Mouse (Mus musculus): ENCODE measurements around the gene March5. TPM values are rescaled to one million over a fixed set of nuclear protein-coding genes. Genes with fewer than 3 reads are reported as not detected.
"Not testable (repeated sequence)": the region's sequence is repeated elsewhere in the genome, so short reads cannot be mapped to it uniquely, and the experiment has no call there.

The March5 gene
- total RNA-seq, 2 experiments from 2014 or later: 116 to 137 TPM

GRCm38 (mm10) chr19:37206641-37207302 is 571 bp upstream of the March5 start:
- DNase-seq (ENCODE audit: low spot score in 2 of 2): peak in 1 of 2 experiments; percentile 63

GRCm38 (mm10) chr19:37208176-37208755 is 923 bp downstream of the March5 start, which contains the start of gene Cpeb3:
TSS of gene Cpeb3 (minus strand) at chr19:37208601.
- peak; percentile 16 to 28 for DNase-seq (ENCODE audit: low spot score in 2 of 2)

GRCm38 (mm10) chr19:37208986-37209385 is 1.6 kb downstream of the March5 start:
- DNase-seq (ENCODE audit: low spot score in 2 of 2): no peak

- DNase-seq (ENCODE audit: low spot score in 2 of 2): no peak
Measured at GRCm38 (mm10) chr19:37209467-37210128, 2.3 kb downstream of the March5 start.

GRCm38 (mm10) chr19:37210457-37210856 is 3.1 kb downstream of the March5 start:
- no peak for DNase-seq (ENCODE audit: low spot score in 2 of 2)

DNA sequence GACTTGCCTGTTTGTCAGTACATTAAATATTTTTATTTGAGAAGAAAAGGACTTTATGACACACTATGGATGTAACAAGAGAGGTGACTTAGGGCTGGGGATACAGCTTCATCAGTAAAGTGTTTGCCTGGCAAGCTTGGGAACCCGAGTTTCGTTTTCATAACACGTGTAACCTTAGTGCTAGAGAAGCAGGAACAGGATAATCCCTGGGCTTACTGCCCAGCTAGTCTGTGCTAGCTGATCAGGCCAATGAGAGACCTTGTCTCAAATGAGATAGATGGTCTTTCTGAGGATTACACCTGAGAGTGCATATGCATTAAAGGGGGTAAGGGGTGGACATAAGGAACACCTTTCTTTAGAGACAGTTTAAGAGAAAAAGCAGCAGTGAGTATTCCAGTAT is 4.1 kb downstream of the March5 start:
- no peak for DNase-seq (ENCODE audit: low spot score in 2 of 2)

- no peak for DNase-seq (ENCODE audit: low spot score in 2 of 2)
Measured at GRCm38 (mm10) chr19:37214711-37215110, 7.4 kb downstream of the March5 start.

DNA sequence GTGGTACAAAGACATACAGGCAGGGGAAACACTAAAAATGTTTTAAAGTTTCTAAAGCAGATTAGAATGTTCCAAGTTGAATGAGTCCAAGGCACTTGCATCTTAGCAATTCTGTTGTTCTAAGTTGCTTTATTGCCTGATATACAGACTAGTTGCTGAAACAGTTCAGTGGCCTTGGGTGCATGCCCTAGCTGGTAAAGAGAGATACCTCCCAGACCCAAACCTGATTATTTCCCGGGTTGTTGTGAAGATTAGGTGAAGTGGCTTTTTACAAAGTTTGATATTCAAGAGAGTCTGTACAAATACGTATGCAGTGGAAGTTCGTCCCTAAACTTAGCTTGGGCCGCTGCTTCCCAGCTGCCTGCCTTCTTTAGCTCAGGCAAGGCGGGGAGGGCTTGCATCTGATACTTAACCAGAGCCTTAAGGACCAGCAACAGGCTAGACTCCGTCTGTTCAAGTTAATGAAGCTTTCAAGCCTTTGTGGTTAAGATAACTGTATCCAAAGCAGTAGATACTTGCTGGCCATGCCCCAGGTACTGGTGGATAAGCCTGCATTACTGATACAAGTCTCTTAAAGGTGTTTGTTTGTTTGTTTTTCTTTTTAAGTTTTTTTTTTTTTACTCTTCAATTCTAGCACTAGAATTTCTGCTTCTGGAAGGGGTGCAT is 18.0 kb downstream of the March5 start:
- DNase-seq (ENCODE audit: low spot score in 2 of 2): no peak

GRCm38 (mm10) chr19:37232598-37232997 is 25.3 kb downstream of the March5 start:
- not testable (repeated sequence) for DNase-seq (ENCODE audit: low spot score in 2 of 2)

GRCm38 (mm10) chr19:37233561-37234539 is 26.5 kb downstream of the March5 start:
- no peak for DNase-seq (ENCODE audit: low spot score in 2 of 2)

- DNase-seq (ENCODE audit: low spot score in 2 of 2): no peak
Measured at GRCm38 (mm10) chr19:37235818-37236217, 28.5 kb downstream of the March5 start.

DNA sequence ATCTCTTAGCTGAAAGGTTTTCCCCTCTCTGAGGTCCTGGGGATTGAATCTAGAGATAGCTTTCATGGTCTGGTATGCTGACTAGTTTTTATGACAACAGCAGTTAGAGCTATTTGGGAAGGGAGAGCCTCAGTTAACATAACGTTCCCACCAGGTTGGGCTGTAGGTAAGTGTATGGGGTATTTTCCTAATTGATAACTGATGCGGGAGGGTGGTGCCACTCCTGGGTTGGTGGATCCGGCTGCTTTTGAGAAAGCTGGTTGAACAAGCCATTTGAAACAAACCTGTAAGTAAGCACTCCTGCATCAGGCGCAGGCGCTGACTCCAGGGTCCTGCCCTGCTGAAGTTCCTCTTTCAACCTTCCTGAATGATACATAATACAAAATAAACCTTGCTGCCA is 30.0 kb downstream of the March5 start:
- DNase-seq (ENCODE audit: low spot score in 2 of 2): no peak

DNA sequence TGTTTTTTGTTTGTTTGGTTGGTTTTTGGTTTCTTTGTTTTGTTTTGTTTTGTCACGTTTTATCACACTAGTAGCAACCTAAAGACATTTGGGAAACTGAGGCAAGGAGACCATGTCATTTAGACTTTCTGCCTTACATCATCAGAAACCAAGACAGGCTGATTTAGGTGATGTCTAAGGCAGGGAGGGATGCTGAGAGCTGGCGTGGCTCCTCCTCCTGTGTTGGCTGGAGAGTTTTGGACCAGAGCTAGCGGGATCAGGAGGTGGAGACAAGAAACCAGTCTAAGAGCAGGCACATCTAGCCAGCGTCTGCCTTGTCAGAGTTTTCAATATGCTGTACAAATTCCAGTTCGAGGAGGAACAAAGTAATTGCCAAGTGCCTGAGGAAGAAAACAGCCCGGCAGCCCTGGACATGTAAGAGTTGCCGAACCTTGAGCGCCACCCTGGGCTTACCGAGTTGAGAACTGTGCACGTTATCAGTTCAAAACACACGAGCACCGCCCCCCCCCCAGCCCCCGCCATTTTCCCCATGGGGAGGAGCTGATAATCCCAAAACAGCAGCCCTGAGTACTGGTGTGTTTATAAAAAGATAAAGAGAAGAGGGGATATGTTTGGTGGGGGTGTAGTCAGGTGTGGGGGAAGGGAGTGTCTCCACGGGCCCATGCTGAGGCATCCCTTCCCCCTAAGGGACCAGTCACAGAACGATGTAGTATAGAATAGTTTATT is 30.5 kb downstream of the March5 start:
- no peak for DNase-seq (ENCODE audit: low spot score in 2 of 2)

GRCm38 (mm10) chr19:37238651-37239050 is 31.3 kb downstream of the March5 start:
- no peak for DNase-seq (ENCODE audit: low spot score in 2 of 2)

DNA sequence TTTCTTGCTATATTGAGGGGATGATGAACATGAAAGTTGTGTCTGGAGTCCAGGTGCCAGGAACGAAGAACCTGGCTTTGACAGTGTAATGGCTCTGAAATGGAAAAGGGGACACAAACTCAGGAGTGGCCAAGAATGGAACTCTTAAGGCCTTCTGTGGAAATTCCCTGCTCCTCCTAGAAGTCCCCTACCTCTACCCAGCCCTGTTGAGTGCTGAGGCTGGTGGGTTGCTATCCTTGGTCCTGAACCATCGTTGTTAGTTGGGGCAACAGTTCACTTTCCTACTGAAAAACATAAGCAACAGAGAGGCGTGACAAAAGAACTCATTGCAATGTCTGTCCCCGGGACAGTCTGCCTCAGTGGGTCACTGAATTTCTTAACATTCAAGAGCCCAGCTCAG is 31.8 kb downstream of the March5 start:
- no peak for DNase-seq (ENCODE audit: low spot score in 2 of 2)

DNA sequence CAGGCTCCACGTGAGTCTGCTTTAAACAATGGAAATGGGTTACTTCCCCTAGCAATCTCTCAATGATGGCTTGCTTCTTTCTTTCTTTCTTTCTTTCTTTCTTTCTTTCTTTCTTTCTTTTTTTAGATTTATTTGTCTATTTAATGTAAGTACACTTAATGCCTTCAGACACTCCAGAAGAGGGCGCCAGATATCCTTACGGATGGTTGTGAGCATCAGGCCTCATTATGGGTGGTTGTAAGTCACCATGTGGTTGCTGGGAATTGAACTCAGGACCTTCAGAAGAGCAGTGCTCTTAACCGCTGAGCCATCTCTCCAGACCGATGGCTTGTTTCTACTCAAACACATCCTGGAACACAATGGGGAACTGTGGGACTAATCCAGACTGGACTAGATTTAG is 33.9 kb downstream of the March5 start:
- no peak for DNase-seq (ENCODE audit: low spot score in 2 of 2)

GRCm38 (mm10) chr19:37242707-37243106 is 35.4 kb downstream of the March5 start:
- DNase-seq (ENCODE audit: low spot score in 2 of 2): no peak

- DNase-seq (ENCODE audit: low spot score in 2 of 2): no peak
Measured at GRCm38 (mm10) chr19:37246859-37247258, 39.5 kb downstream of the March5 start.

DNA sequence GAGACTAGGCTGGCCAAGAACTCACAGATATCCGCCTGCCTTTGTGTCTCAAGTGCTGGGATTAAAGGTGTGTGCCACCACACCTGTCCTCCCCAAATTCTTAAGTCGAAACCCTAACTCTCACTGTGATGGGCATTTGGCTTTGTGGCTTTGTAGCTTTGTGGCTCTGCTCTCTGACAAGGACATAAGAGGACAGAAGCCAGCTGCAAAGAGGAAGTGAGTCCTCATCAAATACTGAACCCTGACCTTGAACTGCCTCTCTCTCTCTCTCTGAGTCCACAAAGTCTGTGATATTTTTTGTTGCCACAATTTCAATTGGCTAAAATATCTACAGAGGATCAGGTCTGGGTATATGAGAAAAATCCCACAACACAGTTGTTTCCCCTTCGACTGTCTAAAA is 40.9 kb downstream of the March5 start:
- DNase-seq (ENCODE audit: low spot score in 2 of 2): peak in 1 of 2 experiments; percentile 14

- DNase-seq (ENCODE audit: low spot score in 2 of 2): no peak
Measured at GRCm38 (mm10) chr19:37252104-37252503, 44.8 kb downstream of the March5 start.
